Mouse (Mus musculus): ENCODE data around the gene Gm28053.

GRCm38 (mm10) chr6:48704146-48704545, 14.3 kb upstream of the Gm28053 start:
- TF ChIP-seq CTCF (IDR thresholded peaks at IDR 0.05; ENCODE audit: low read depth), result no peak
- TF ChIP-seq EP300 (IDR thresholded peaks at IDR 0.05; ENCODE audit: low read depth), result no peak

Measured in liver, postnatal 0 days (tissue).